Mouse (Mus musculus): Measurements from ENCODE around the gene Hnrnpul2. TPM values are rescaled to one million over a fixed set of nuclear protein-coding genes. Genes with fewer than 3 reads are reported as not detected.

Hnrnpul2 gene
- polyA plus RNA-seq, 1 experiment: 13.8 TPM

Other genes starting within 250 kb of the Hnrnpul2 start
- not detected in 2 replicates for gene Slc22a8, start 228.8 kb upstream of the Hnrnpul2 start, polyA plus RNA-seq (2012; rRNA removed; ENCODE audit: low replicate concordance)
- not detected in 2 replicates for gene Slc22a6, start 202.0 kb upstream of the Hnrnpul2 start, polyA plus RNA-seq (2012; rRNA removed; ENCODE audit: low replicate concordance)
- 3.0 and 3.4 TPM in 2 replicates for gene Chrm1, start 156.2 kb upstream of the Hnrnpul2 start, polyA plus RNA-seq (2012; rRNA removed; ENCODE audit: low replicate concordance)
- 156 and 200 TPM in 2 replicates for gene Slc3a2, start 96.6 kb upstream of the Hnrnpul2 start, polyA plus RNA-seq (2012; rRNA removed; ENCODE audit: low replicate concordance)
- gene Wdr74, start 84.2 kb upstream of the Hnrnpul2 start, polyA plus RNA-seq (2012; rRNA removed; ENCODE audit: low replicate concordance): 25.6 and 42.9 TPM in 2 replicates
- not detected in 2 replicates for gene 1700092M07Rik, start 79.3 kb upstream of the Hnrnpul2 start, polyA plus RNA-seq (2012; rRNA removed; ENCODE audit: low replicate concordance)
- gene Stx5a, start 78.6 kb upstream of the Hnrnpul2 start, polyA plus RNA-seq (2012; rRNA removed; ENCODE audit: low replicate concordance): 73.4 and 84.9 TPM in 2 replicates
- 75.3 and 140 TPM in 2 replicates for gene Nxf1, start 62.9 kb upstream of the Hnrnpul2 start, polyA plus RNA-seq (2012; rRNA removed; ENCODE audit: low replicate concordance)
- gene Tmem223, start 49.0 kb upstream of the Hnrnpul2 start, polyA plus RNA-seq (2012; rRNA removed; ENCODE audit: low replicate concordance): 300 and 304 TPM in 2 replicates
- 133 and 165 TPM in 2 replicates for gene Tmem179b, start 45.5 kb upstream of the Hnrnpul2 start, polyA plus RNA-seq (2012; rRNA removed; ENCODE audit: low replicate concordance)
- gene Taf6l, start 33.6 kb upstream of the Hnrnpul2 start, polyA plus RNA-seq (2012; rRNA removed; ENCODE audit: low replicate concordance): 15.2 and 17.4 TPM in 2 replicates
- gene Polr2g, start 21.4 kb upstream of the Hnrnpul2 start, polyA plus RNA-seq (2012; rRNA removed; ENCODE audit: low replicate concordance): 30.3 and 61.5 TPM in 2 replicates
- 2.4 and 3.2 TPM in 2 replicates for gene Zbtb3, start 17.5 kb upstream of the Hnrnpul2 start, polyA plus RNA-seq (2012; rRNA removed; ENCODE audit: low replicate concordance)
- gene Ttc9c, start 677 bp upstream of the Hnrnpul2 start, polyA plus RNA-seq (2012; rRNA removed; ENCODE audit: low replicate concordance): 10.7 and 20.5 TPM in 2 replicates
- gene AC129217.1, start 9.8 kb downstream of the Hnrnpul2 start, polyA plus RNA-seq (2012; rRNA removed; ENCODE audit: low replicate concordance): not detected in 2 replicates
- 568 and 621 TPM in 2 replicates for gene Bscl2, start 17.5 kb downstream of the Hnrnpul2 start, polyA plus RNA-seq (2012; rRNA removed; ENCODE audit: low replicate concordance)
- 0.34 and 0.65 TPM in 2 replicates for gene Gng3, start 19.2 kb downstream of the Hnrnpul2 start, polyA plus RNA-seq (2012; rRNA removed; ENCODE audit: low replicate concordance)
- 14.0 and 20.9 TPM in 2 replicates for gene Lrrn4cl, start 30.8 kb downstream of the Hnrnpul2 start, polyA plus RNA-seq (2012; rRNA removed; ENCODE audit: low replicate concordance)
- 98.5 and 113 TPM in 2 replicates for gene Ubxn1, start 51.5 kb downstream of the Hnrnpul2 start, polyA plus RNA-seq (2012; rRNA removed; ENCODE audit: low replicate concordance)
- gene Uqcc3, start 60.9 kb downstream of the Hnrnpul2 start, polyA plus RNA-seq (2012; rRNA removed; ENCODE audit: low replicate concordance): 24.0 and 25.0 TPM in 2 replicates
- 1.1 and 3.0 TPM in 2 replicates for gene Lbhd1, start 63.7 kb downstream of the Hnrnpul2 start, polyA plus RNA-seq (2012; rRNA removed; ENCODE audit: low replicate concordance)
- gene Gm49403, start 63.9 kb downstream of the Hnrnpul2 start, polyA plus RNA-seq (2012; rRNA removed; ENCODE audit: low replicate concordance): not detected in 2 replicates
- 9.6 and 10.3 TPM in 2 replicates for gene 1810009A15Rik, start 68.8 kb downstream of the Hnrnpul2 start, polyA plus RNA-seq (2012; rRNA removed; ENCODE audit: low replicate concordance)
- not detected in 2 replicates for gene Gm49416, start 68.9 kb downstream of the Hnrnpul2 start, polyA plus RNA-seq (2012; rRNA removed; ENCODE audit: low replicate concordance)
- 28.9 and 29.0 TPM in 2 replicates for gene Ints5, start 73.0 kb downstream of the Hnrnpul2 start, polyA plus RNA-seq (2012; rRNA removed; ENCODE audit: low replicate concordance)
- gene Ganab, start 78.1 kb downstream of the Hnrnpul2 start, polyA plus RNA-seq (2012; rRNA removed; ENCODE audit: low replicate concordance): 97.1 and 165 TPM in 2 replicates
- gene B3gat3, start 100.4 kb downstream of the Hnrnpul2 start, polyA plus RNA-seq (2012; rRNA removed; ENCODE audit: low replicate concordance): 79.0 and 149 TPM in 2 replicates
- gene Rom1, start 109.3 kb downstream of the Hnrnpul2 start, polyA plus RNA-seq (2012; rRNA removed; ENCODE audit: low replicate concordance): 15.7 and 17.6 TPM in 2 replicates
- 70.7 and 78.1 TPM in 2 replicates for gene Eml3, start 109.5 kb downstream of the Hnrnpul2 start, polyA plus RNA-seq (2012; rRNA removed; ENCODE audit: low replicate concordance)
- gene Mta2, start 121.9 kb downstream of the Hnrnpul2 start, polyA plus RNA-seq (2012; rRNA removed; ENCODE audit: low replicate concordance): 17.1 and 24.8 TPM in 2 replicates
- gene Tut1, start 133.8 kb downstream of the Hnrnpul2 start, polyA plus RNA-seq (2012; rRNA removed; ENCODE audit: low replicate concordance): 20.2 and 22.1 TPM in 2 replicates
- gene Eef1g, start 147.0 kb downstream of the Hnrnpul2 start, polyA plus RNA-seq (2012; rRNA removed; ENCODE audit: low replicate concordance): 173 and 301 TPM in 2 replicates
- 27.4 and 46.3 TPM in 2 replicates for gene Ahnak, start 169.3 kb downstream of the Hnrnpul2 start, polyA plus RNA-seq (2012; rRNA removed; ENCODE audit: low replicate concordance)

Measured in mammary gland, adult 2 months (tissue).